Mouse (Mus musculus): Measurements from ENCODE around the gene Gm20792. TPM values are rescaled to one million over a fixed set of nuclear protein-coding genes. Genes with fewer than 3 reads are reported as not detected.
"Not testable (repeated sequence)": the region's sequence is repeated elsewhere in the genome, so short reads cannot be mapped to it uniquely, and the experiment has no call there.

Gene Gm20792
- not detected in 2 replicates for polyA plus RNA-seq (2015; fragmentation: Nextera tagmentation; extraction: Ambion mirVana)

DNA sequence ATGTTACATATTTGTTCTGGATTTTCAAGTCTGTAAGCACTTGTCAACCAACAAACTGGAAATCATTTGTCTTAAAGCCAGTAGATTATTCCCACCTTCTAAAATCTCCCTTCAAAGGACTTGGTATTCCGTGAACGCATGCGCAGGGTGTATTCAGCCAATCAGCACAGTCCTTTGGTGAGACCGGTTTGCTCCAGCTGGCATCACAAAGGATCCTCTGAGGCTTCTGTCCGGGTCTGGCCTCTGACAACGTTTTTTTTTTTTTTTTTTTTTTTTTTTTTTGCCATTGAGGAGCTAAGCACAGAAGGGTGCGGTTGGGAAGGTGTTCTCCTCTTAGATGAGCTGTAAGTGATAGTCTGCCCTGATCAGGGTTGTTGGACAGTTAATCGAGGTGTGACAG, at the start of gene Gm20792:
Gm20792 (plus strand) TSS at position 301 of the 400 bp plus-strand sequence.
- not testable (repeated sequence) for H3K9me3 ChIP-seq (replicated peaks); H3K4me2 ChIP-seq (replicated peaks); H3K36me3 ChIP-seq; ATAC-seq (ENCODE audit: insufficient number of reproducible peaks, low FRiP score, low TSS enrichment, low read depth); H3K27me3 ChIP-seq; H3K4me3 ChIP-seq (replicated peaks); H3K27ac ChIP-seq (replicated peaks); H3K4me1 ChIP-seq; H3K9ac ChIP-seq
- no CpG with 5 or more reads among the region's 8 CpGs for WGBS
